23 mouse cellular contexts compared by ENCODE assay signal in the genomic region with DNA sequence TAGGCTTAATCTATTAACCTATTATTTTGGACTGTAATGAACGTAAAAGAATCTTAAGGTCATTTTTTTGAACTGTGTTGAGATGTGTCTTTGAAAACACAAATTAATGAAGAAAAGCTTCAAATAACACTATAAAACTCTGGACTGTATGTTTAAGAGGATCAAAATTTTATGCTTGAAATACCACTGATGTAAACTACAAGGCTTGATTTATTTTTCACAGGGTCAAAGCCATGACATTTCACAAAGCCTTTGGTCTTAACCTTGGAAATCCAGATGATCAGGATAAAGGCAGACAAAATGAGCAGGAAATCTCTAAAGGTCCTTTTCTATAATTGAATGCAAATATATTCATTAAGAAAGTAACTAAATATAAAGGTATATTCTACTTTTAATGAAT. TPM values are rescaled to one million over a fixed set of nuclear protein-coding genes. Genes with fewer than 3 reads are reported as not detected.
DNase-seq lines count a peak whose midpoint lies in the region; ATAC-seq lines count a peak whose summit lies in the region.
"Had no signal": no experiment of that assay in that cellular context is flagged by ENCODE, and none has a peak within 500 bp of the region (broad histone marks: within the 10 kb centered on the region; RNA-seq: fewer than 3 reads in every experiment).

No protein-coding gene starts in this region.

- no peak overlapping the region for H3K4me2 ChIP-seq in midbrain, embryonic 11.5 days
- H3K4me2 ChIP-seq in midbrain, embryonic 16.5 days (ENCODE audit: low read length) = no peak overlapping the region

- peak; percentile 24 for DNase-seq in embryo, embryonic 10.5 days (ENCODE audit: low spot score)
- no peak for DNase-seq in embryo, embryonic 10 days (ENCODE audit: low spot score)
- DNase-seq in midbrain, embryonic 11.5 days (ENCODE audit: low spot score, missing footprints) = peak; percentile 79
- peak; percentile 37 for DNase-seq in mesoderm, embryonic 11.5 days (ENCODE audit: low read depth, low spot score)
- DNase-seq in spleen, adult 12 weeks (ENCODE audit: low spot score) = no peak
- DNase-seq: adrenal gland, adult 2 months; adrenal gland, adult 8-10 months; adrenal gland, postnatal 10 days; adrenal gland, postnatal 14 days; adrenal gland, postnatal 25 days; adrenal gland, postnatal 36 days; B cell, adult 2 months; cerebellum, adult 11 months; cerebellum, adult 11-12 months; cerebellum, adult 18-20 months had no signal

- no peak overlapping the region for H3K4me3 ChIP-seq in midbrain, embryonic 11.5 days (ENCODE audit: low read depth, low read length)
- H3K4me3 ChIP-seq in midbrain, embryonic 16.5 days (ENCODE audit: low read depth, low read length) = no peak overlapping the region

- H3K4me1 ChIP-seq in midbrain, embryonic 11.5 days (ENCODE audit: control insufficient read depth, insufficient read depth, low read length) = no peaks in the 10 kb centered on the region
- no peaks in the 10 kb centered on the region for H3K4me1 ChIP-seq in midbrain, embryonic 16.5 days (ENCODE audit: control insufficient read depth, insufficient read depth, low read length)

- H3K27ac ChIP-seq in midbrain, embryonic 11.5 days (ENCODE audit: low read depth, low read length) = no peak overlapping the region
- H3K27ac ChIP-seq in midbrain, embryonic 16.5 days (ENCODE audit: low read length) = no peak overlapping the region

- H3K9ac ChIP-seq in midbrain, embryonic 11.5 days (ENCODE audit: low read length) = no peak overlapping the region
- no peak overlapping the region for H3K9ac ChIP-seq in midbrain, embryonic 16.5 days (ENCODE audit: low read depth, low read length)

- no peaks in the 10 kb centered on the region for H3K9me3 ChIP-seq in midbrain, embryonic 11.5 days (ENCODE audit: control insufficient read depth, low read length)
- H3K9me3 ChIP-seq in midbrain, embryonic 16.5 days (replicated peaks; ENCODE audit: control insufficient read depth, low read length, poor library complexity, severe bottlenecking) = no peaks in the 10 kb centered on the region
- H3K9me3 ChIP-seq: G1E had no signal

- WGBS in midbrain, embryonic 11.5 days = 79% methylated on average over 1 of the region's 1 CpGs
- 74% methylated on average over 1 of the region's 1 CpGs for WGBS in midbrain, embryonic 16.5 days

- H3K27me3 ChIP-seq in midbrain, embryonic 11.5 days (ENCODE audit: control insufficient read depth, insufficient read depth, low read length) = no peaks in the 10 kb centered on the region
- no peaks in the 10 kb centered on the region for H3K27me3 ChIP-seq in midbrain, embryonic 16.5 days (ENCODE audit: control insufficient read depth, insufficient read depth, low read depth, low read length)
- H3K27me3 ChIP-seq: CH12.LX, Patski had no signal

- no peaks in the 10 kb centered on the region for H3K36me3 ChIP-seq in midbrain, embryonic 11.5 days (ENCODE audit: control insufficient read depth, insufficient read depth, low read length)
- H3K36me3 ChIP-seq in midbrain, embryonic 16.5 days (ENCODE audit: control insufficient read depth, insufficient read depth, low read length) = no peaks in the 10 kb centered on the region
- H3K36me3 ChIP-seq: G1E had no signal

- ATAC-seq in midbrain, embryonic 11.5 days (ENCODE audit: low FRiP score) = no peak
- no peak for ATAC-seq in midbrain, embryonic 16.5 days
- ATAC-seq: activated CD4-positive, CD25-positive, alpha-beta regulatory T cell, adult 4 months; CD4-positive, CD25-positive, alpha-beta regulatory T cell, adult 4 months; Patski had no signal

RNA-seq across cellular contexts. Expression of a gene that starts 14.0 kb away (rescaled TPM):
- not detected in 2 replicates for polyA plus RNA-seq in midbrain, embryonic 11.5 days (2014; fragmentation: Nextera tagmentation; extraction: Ambion mirVana)
- polyA plus RNA-seq in midbrain, embryonic 16.5 days (2015; fragmentation: Nextera tagmentation; extraction: Ambion mirVana) = not detected in 2 replicates
- polyA plus RNA-seq: adrenal gland, adult 2 months; brain, embryonic 14.5 days; C2C12; CD4-positive, CD25-positive, alpha-beta regulatory T cell, adult 4 months; G1E; Patski had no signal

RNA-seq across cellular contexts. Expression of a gene that starts 50.7 kb away (rescaled TPM):
- not detected in 2 replicates for polyA plus RNA-seq in midbrain, embryonic 11.5 days (2014; fragmentation: Nextera tagmentation; extraction: Ambion mirVana)
- not detected in 2 replicates for polyA plus RNA-seq in midbrain, embryonic 16.5 days (2015; fragmentation: Nextera tagmentation; extraction: Ambion mirVana)
- polyA plus RNA-seq: activated CD4-positive, CD25-positive, alpha-beta regulatory T cell, adult 4 months; adrenal gland, adult 2 months; brain, embryonic 14.5 days; C2C12; CD4-positive, CD25-positive, alpha-beta regulatory T cell, adult 4 months; G1E; Patski had no signal

Comparison
In these comparisons a context has a peak if more than half of its experiments do, and no peak if none do; other contexts are left out.
1. DNase-seq: peak in embryo, embryonic 10.5 days (single experiment), midbrain, embryonic 11.5 days (single experiment) and mesoderm, embryonic 11.5 days (single experiment); none in embryo, embryonic 10 days (single experiment) and spleen, adult 12 weeks (single experiment).